Mouse (Mus musculus) CH12.LX (cell line): Measurements from ENCODE around the gene Rasl10a.

Experiments
- ELF1 ChIP-seq: IDR thresholded peaks from 2 replicates; pipeline ENCODE4 v1.6.1; 2014; ENCODE audit warnings: low read depth, mild to moderate bottlenecking, inconsistent platforms, low read length, improper control_type of control experiment
- HCFC1 ChIP-seq: IDR thresholded peaks from 2 replicates; pipeline ENCODE4 v1.6.1; 2012; ENCODE audit warnings: low read depth, mild to moderate bottlenecking, inconsistent platforms, low read length, improper control_type of control experiment

- no peak for TF ChIP-seq HCFC1
- no peak for TF ChIP-seq ELF1
These were observed 44.5 kb downstream of the Rasl10a start for GRCm38 (mm10) chr11:5102384-5102783.
